Mouse (Mus musculus) liver, adult 2 months (tissue): Measurements from ENCODE around the gene Rhot2.

Experiments used
- CTCF ChIP-seq: fragments of 200-500 bp; IDR thresholded peaks from 2 replicates; pipeline ENCODE4 v1.5.1; 2011; ENCODE audit warnings: low read depth, low read length, control low read depth
- POLR2A ChIP-seq: fragments of 200-500 bp; IDR thresholded peaks from 2 replicates; pipeline ENCODE4 v1.6.1; 2011; ENCODE audit warnings: low read length, control low read depth; ENCODE audit not compliant: insufficient read depth; ENCODE audit errors: extremely low read depth

DNA sequence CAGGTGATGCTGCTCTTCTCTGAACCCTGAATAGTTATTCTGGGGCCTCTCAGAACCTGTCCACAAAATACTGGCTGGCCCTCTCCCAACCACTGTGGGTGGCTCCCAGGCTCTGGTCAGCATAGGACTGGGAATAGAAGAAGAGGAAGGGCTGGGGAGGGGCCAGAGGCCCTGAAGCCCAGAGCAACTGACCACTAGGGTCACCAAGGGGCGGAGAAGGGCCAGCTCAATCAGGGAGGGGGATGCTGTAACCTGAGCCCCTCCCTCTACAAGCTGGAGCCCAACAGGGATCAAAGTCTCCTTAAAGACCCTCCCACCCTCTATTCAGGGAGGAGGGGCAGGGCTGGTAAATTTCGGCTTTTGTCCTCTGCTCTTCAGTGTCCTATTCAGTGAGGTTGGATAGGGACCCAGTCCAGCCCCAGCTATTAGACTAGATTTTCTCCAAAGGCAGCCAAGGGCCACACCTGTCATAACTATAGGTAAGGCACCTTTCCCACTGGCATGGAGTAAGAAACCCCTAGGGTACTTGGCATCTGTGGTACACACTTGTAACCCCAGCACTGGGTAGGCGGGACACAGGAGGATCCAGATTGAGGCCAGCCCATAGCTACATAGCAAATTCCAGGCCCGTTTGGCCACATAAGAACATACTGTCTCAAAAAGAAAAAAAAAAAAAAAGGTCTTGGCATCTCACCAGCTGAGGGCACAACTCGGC lies 35.7 kb upstream of the Rhot2 start, which contains the start of gene Wfikkn1:
- no peak for TF ChIP-seq CTCF
- TF ChIP-seq POLR2A, result no peak
